Mouse (Mus musculus) left cerebral cortex, postnatal 36 days (tissue): ENCODE measurements around the gene AI464131. TPM values are rescaled to one million over a fixed set of nuclear protein-coding genes. Genes with fewer than 3 reads are reported as not detected.

Experiments
- DNase-seq, 2 experiments: peaks; one replicate each; pipeline ENCODE4 v3.0.0; 2021 to 2022; ENCODE audit warnings: low spot score in 2 of 2, mixed read lengths in 1 of 2
- intact Hi-C: fragments of 180-260 bp; cut with DNase I; formaldehyde crosslinking; loops from one replicate; pipeline ENCODE4 v1.15.1; 2025
- total RNA-seq, 2 experiments: library from RNA; stranded (reverse); gene quantifications; 2 replicates each; pipeline ENCODE4 v1.2.3; 2021

The AI464131 gene
- total RNA-seq, 2 experiments from 2014 or later, result 31.8 to 32.1 TPM

DNA sequence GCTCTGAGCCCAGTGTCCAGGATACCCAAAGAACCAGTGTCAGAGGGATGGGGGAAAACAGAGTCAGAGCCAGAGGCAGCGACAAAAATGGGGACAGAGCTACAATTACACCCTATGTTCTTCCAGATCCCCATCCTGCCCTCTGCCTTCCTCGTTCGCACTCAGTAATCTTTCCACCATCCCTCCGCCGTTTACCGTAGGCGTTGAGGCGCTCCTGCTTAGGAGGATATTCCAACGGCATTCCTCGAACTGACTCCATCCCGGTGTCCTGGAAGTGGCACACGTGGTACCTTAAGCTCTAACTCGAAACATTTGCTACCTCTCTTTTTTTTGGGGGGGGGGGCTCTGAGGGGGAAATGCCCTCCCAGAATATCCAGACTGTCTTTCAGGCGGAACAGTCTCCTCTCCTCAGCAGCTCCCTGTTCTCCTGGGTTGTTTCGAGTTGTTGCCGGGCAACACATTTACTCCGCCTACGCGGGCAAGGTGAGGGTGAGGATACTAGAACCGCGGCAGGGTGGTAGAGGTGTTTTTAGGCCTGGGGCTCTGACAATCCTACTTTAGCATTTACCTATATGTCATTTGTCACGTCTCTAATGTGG lies 4.5 kb upstream of the AI464131 start:
- intact Hi-C loops, result no loop called here

DNA sequence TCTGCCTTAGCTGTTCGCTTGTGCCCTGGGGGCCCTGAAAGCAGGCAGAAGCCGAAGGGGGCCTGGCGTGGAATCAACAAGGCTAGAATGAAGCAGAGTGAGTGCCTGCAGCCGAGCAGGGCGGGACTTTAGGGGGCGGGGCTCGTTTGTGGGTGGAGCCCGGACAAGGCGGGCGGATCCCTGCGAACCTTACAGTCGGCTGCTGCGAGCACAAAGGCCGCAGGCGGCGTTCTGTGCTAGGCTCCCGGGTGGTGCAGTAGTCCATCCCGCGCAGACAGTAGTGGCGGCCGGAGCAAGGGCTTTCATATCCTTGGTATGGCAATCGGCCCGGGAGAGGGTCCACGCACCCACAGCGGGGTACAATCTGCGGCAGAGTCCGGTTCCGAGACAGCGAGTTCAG lies 4.0 kb upstream of the AI464131 start:
- intact Hi-C loops, result no loop called here
- peak; percentile 80 to 83 for DNase-seq

More for the DNA sequence above, 4.5 kb upstream of the AI464131 start:
- DNase-seq, result no peak

DNA sequence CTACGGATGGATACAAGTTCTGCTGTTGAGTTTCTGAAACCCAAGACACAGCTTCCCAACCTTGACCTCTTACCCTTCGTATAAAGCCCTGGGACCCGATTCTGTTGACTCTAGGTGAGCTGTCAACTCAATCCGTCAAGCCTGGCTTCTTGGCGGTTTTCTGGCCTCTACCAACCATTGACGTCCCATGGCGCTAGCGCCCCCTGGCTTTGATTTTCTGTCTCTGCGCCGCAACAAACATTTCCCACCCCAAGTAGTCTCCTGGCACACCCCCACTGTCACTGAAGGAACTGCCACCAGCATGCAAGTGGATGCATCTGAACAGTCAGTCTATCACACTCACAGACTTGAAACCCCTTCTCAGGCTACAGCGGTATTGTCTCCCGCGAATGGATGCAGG lies 3.3 kb upstream of the AI464131 start:
- intact Hi-C loops, result no loop called here
- DNase-seq, result peak in 1 of 2 experiments; percentile 47

DNA sequence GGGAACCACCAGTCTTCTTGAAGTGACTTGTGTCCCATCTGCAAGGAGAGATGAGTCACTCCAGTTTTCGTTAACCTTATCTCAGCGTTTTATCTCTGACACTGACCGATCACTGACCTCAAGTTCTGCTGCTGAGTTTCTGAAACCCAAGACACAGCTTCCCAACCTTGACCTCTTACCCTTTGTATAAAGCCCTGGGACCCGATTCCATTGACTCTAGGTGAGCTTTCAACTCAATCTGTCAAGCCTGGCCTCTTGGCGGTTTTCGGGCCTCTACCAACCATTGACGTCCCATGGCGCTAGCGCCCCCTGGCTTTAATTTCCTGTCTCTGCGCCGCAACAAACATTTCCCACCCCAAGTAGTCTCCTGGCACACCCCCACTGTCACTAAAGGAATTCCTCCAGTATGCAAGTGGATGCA lies 2.3 kb upstream of the AI464131 start:
- no peak for DNase-seq
- intact Hi-C loops, result no loop called here

DNA sequence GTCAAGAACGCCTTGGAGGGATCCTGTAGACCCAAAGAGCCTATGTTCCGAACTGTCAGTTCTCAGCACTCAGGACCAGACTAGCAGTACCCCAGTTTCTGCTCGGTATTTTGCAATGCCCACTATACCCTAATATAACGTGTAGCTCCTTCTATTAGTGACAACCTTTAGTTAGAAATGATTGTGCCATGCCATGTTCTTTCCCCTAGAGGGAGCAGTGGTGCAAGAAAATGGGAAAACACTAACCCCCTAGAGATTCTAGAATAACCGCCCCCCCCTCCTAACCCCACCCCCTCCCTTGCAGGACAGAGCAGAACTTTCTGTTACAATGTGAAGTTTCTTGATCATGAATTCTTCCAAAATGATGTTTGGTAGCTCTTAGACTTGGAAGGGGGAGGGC lies 1.4 kb upstream of the AI464131 start:
- DNase-seq, result no peak

DNA sequence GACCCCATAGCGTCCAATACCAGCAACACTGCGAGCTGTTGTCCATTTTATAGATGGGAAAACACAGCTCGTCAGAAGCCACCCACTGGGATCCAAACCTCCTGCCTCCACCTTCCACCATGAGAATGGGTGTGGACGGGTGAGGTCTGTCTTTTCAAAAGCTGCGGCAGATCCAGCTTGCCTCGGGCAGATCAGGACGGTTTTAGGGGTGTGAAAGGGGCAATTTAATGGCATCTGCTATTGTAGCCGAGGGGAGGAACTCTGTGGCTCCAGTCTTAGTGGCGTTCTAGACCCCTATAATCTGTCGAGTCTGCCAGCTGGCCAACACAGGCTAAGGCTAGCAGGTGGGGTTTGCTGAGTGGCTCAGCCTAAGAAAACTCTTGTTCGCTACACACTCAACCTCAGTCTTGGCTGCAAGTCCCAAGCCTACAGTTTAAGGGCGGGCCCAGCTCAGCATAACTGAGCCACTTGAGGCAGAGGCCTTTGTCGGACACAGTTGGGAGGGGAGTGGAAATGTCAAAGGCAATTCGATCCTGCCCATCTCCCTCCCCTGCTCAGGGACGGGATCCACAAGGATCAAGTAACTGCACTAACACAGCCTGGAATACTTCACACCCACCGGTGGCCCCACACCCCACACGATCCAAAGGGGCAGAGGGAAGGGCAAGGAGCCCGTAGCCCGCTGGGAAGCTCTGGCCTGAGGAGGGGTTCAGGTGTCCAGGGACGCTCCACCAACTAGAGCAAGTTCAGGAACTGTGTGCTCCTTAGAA lies 520 bp downstream of the AI464131 start:
- DNase-seq, result no peak
- intact Hi-C loops, result loop anchor here (1.0 kb wide), 1 partner anchor 22 kb away; no protein-coding TSS in a partner anchor

More for the DNA sequence above, 1.4 kb upstream of the AI464131 start:
- intact Hi-C loops, result no loop called here

DNA sequence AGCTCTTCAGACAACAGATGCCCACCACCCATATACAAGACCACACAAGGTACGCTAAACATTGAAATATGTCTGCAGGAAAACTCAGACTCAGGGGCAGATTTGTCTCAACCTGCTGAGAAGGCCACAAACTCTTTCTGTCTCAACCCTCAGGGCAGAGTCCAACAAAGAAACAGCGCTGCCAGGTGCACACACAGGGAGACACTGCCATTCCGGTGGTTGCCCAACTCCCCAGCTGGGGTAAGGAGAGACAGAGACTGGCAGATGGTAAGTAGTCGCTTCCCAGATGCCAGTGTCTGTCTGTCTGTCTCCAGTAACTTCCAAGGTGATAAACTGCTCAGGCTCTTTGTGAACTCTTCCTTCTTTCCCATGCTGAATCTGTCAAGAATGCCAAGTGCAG lies 2.1 kb downstream of the AI464131 start:
- intact Hi-C loops, result no loop called here
- DNase-seq, result no peak

DNA sequence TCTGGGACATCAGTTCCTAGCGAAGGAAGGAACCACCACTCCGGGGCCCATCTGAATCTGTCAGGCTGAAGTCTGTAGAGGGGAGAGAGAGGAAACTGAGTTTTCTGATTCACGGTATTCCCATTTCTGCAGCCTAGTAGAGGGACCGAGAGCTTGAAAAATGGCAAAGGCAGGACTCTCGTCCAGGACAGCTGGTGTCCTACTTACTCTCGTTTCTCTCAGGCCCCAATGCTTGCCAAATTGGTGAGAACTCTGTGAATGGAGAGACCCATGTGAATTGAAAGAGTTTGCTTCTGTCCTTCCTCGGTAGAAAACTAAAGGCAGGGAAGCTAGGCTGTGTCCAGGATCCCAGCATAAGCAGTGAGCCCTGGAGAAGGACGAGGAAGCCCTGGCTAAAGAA lies 3.3 kb downstream of the AI464131 start:
- intact Hi-C loops, result no loop called here
- DNase-seq, result no peak

DNA sequence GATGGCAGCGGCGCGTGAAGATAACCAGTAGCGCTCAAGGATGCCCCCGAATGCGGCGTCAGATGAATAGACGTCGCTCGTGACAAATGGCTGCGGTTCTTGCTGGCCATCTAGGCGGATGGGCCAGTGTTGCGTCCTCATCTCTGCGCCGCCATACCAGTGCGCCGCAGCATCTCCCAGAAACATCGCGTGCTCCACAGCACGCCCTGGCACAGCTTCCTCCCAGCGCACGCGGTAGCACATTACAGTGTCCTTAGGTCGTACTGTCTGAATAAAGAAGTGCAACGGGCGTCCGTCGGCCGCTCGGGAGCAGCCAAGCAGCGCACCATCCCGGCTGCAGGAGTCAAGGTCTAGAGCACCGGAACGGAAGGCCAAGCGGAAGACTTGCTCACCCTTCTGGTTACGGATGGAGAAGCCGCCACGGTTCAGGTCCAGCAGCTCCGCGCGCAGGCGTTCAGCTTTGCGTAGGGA lies 3.9 kb downstream of the AI464131 start:
- intact Hi-C loops, result no loop called here
- no peak for DNase-seq

DNA sequence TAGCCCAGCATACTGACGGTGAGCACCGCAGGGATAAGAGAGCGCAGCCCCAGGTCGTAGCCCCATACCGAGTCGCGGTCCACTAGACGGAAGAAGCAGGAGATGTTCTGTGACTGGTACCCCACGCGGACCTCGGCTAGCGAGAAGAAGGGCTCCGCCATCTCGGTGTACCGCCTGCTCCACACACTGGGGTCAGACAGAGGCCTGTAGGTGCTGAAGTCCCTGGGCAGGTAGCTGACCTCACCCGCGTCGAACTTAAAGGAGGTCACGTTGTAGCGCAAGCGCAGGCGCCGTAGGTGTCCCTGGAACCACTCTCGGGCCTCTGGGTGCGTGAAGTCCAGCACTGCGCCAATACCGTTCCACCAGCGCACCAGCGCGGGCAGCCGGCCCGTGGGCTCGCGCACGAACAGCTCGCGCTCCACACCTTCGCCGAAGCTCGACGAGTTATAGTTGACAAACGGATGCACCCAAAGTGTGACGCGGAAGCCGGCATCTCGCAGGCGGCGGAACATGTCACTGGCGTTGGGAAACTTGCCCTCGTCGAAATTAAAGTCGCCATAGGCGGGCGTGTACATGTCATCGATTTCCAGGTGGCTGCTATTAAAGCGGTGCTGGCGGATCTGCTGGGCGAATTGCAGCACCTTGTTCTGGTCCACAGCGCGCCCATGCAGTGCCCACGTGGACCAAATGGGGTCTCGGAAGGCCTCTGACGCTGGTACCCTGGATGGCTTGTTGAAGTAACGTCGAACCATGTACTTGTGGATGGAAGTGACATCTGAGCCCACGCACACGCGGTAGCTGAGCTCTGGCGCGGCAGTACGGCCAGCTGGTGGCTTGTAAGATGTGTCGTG lies 4.7 kb downstream of the AI464131 start:
- intact Hi-C loops, result no loop called here

DNA sequence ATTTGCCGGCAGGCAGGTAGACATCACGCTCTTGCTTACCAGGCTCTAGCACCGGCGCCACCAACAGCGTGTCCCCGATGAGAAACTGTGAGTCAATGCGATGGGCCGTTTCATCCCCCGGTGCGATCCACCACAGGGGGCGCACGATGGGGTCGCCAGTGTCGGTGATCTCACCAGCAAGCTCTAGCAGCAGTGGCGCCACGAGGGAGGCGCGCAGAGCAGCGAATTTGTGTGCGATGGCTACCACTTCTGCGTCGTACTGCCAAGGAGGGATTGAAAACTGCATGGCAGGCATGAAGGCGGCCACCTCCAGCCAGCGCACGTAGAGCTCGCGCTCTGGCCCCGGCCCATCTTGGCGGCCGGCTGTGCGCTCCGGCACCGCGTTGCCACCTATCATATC lies 5.3 kb downstream of the AI464131 start:
- DNase-seq, result no peak
- intact Hi-C loops, result no loop called here

More for the DNA sequence above, 4.7 kb downstream of the AI464131 start:
- DNase-seq, result no peak

DNA sequence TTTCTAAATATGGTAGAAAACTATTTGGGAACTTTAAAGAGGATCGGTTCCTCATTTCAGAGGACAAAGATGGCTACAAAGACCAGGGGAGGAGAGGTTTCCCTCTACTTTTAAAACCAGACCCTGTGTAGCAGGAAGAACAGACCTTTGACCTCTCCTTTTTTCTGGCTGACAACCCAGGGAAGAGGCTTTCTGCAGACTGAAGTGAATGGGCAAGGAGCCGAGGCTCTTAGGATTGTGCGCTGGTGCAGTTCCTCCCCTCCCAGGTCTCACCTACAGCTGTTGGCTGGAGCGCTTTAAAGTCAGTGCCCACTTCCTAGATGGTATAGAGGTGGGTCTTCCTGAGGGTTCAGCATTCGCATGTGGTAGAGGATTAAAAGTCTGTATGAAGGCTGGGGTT lies 5.8 kb downstream of the AI464131 start:
- intact Hi-C loops, result no loop called here

DNA sequence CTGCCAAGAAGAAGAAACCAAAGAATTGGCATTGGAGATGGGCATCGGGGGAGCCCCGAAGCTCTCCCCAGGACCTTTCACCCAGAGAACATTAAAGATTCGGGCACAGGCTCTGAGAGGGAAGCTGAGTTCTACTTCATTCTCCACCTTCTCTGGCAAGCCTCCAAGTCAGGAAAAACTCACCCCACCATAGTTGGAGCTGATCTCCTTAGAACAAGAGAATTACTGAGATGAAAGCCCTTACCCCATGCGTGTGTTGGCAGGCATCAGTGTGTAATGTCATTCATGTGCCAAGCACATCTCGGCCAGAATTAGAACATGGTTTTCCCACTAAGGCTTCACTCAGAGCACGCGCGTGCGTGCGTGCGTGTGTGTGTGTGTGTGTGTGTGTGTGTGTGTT lies 7.0 kb downstream of the AI464131 start:
- no peak for DNase-seq

More for the DNA sequence above, 5.8 kb downstream of the AI464131 start:
- no peak for DNase-seq

DNA sequence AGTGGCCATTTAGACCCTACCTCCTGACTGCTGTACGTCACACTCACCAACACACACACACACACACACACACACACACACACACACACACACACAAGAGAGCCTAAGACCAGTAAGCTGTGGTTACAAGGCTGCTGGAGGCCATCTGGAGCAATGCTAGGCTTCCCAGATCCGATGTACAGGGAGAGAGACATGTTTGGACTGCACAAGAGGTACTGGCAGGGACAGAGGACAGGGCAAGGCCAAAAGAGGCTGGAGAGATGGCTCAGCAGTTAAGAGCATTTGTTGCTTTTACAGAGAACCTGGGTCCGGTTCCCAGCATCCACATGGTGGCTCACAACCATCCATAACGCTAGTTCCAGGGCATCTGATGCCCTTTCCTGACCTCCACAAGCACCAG lies 7.8 kb downstream of the AI464131 start:
- no peak for DNase-seq
- intact Hi-C loops, result no loop called here

More for the DNA sequence above, 7.0 kb downstream of the AI464131 start:
- intact Hi-C loops, result no loop called here

DNA sequence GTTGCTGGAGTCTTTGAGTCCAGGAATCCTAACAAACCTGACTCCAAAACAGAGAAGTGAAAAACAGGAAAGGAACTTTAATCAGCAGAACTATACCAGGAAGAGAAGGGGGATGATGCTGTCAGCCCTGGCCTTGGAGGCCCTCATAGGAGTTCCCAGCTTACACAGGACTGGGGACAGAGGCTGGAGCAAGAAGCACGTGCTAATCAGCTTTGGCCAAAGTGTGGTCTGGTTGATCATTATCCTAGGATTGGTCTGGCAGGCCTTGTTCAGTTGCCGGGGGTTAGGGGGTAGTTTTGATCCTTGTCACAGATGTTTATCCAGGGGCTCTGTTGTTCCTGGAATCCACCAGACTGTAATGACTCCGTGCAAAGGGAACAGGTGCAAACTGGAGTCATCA lies 8.5 kb downstream of the AI464131 start:
- intact Hi-C loops, result no loop called here
- no peak for DNase-seq

DNA sequence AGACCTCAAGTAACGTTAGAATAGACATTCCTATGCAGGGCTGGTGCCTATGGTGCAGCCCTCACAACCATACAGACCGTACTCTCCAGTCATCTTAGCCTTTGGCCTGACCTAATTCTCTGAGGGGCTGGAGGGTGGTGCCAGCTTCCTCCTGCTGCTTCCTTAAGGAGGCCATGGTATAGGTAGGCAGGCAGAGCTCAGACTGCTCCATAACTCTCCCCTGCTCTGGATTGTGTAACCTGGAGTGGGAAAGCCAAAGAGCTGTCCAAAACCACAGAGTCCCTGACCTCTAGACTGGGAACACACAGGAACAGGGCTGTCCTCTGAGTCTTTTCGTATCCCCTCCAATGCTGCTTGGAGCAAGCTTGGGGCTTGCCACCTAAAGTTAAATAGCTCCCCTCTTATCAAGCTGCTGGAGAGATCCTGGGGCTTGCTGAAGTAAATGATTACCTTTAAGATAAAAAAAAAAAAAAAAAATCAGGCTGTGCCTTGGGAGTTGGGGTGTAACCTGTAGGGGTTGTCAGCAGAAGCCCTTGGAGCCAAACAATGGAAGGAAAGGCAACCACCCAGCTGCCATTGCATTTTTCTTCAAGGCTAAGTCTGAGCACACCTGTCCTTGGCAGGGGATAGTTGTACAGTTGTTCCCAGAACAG lies 9.3 kb downstream of the AI464131 start:
- DNase-seq, result no peak
- intact Hi-C loops, result no loop called here

DNA sequence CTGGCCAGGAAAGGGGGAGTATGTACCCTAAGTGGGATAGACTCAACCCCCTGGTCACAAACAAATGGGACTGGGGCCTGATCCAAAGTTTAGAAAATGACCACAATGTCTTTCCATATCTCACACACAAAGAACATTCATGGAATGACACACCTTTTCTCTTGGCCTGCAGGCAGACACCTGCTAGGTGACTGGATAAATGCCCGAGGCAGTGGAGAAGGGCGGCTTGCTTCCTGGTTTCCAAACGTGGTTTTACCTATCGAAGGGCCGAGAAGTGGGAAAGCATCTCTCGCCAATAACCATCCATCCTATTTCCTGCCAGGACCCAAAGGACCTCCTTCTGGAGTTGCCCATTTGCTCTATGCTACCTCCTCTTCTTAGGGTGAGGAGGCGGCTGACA lies 9.9 kb downstream of the AI464131 start:
- intact Hi-C loops, result no loop called here
- no peak for DNase-seq

DNA sequence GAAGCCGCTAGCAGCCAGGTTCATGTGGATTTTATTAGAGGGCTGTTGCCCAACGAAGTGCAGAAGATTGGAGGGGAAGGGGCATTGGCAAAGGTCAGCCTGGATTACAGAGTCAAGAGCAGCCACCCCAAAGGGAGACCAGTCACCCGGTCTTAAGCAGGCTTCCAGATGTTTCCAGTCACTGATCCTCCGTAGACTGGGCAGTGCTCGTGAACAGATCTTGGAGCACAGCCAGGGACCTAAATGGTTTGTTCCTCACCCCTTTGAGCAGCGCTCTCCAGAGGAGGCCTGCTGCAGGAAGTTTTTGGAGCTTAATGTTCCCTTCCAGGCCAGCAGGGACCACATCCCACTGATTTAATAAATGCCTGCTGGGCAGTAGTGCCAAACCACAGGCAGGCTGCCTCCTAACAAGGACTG lies 21.3 kb downstream of the AI464131 start:
- intact Hi-C loops, result no loop called here

DNA sequence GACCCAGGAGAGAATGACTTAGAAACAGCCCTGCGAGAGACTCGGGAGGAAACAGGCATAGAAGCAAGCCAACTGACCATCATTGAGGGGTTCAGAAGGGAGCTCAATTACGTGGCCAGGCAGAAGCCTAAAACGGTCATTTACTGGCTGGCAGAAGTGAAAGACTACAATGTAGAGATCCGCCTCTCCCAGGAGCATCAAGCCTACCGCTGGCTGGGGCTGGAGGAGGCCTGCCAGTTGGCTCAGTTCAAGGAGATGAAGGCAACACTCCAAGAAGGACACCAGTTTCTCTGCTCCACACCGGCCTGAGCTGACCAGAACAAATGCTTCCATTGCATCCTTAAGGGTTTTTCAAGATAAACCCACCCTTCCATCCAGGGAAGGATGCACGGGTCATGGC lies 22.6 kb downstream of the AI464131 start:
- intact Hi-C loops, result loop anchor here (1.0 kb wide), 1 partner anchor 22 kb away; no protein-coding TSS in a partner anchor
- no peak for DNase-seq

More for the DNA sequence above, 21.3 kb downstream of the AI464131 start:
- DNase-seq, result no peak

DNA sequence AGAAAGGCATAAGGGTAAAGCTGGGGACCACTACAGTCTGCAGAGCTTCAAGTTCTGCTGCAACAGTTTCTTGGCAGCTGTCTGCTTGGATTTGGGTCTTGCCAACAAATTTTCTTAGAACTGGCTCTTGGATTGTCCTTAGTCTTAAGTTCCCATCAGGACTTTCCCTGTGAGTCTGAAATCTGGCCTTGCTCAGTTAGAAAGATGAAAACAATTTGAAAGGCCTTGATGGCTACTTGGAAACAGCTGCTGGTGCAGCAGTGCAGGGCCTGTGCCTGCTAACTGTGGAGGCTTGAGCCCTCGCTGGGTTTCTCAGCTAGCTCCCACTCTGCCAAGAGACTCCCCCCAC lies 23.4 kb downstream of the AI464131 start:
- intact Hi-C loops, result no loop called here
- no peak for DNase-seq
